Mouse (Mus musculus) G1E (cell line): ENCODE measurements at regions not wholly inside any gene's neighbourhood (a gene's known extent, or its start where the extent isn't known, plus 50 kb on each side); places are given as distances from the start of the nearest gene placed in this dataset.

Experiments used
- ATAC-seq: 2 replicates; pipeline ENCODE4 v1.8.0; 2016; ENCODE audit warnings: mild to moderate bottlenecking; ENCODE audit not compliant: insufficient number of reproducible peaks, poor library complexity, low FRiP score, severe bottlenecking; ENCODE audit errors: extremely low read depth
- DNase-seq: peaks from one replicate; pipeline ENCODE4 v3.0.0; 2012; ENCODE audit warnings: low spot score
- H3K27me3 ChIP-seq: 2 replicates; pipeline ENCODE4 v1.6.1; 2012; ENCODE audit warnings: mild to moderate bottlenecking, low read length, inconsistent platforms; ENCODE audit not compliant: insufficient read depth
- H3K36me3 ChIP-seq: replicated peaks from 2 replicates; pipeline ENCODE3; 2012; ENCODE audit warnings: mild to moderate bottlenecking, inconsistent platforms
- H3K4me1 ChIP-seq: 2 replicates; pipeline ENCODE4 v1.6.1; 2012; ENCODE audit warnings: low read depth, low read length, inconsistent platforms, mixed read lengths; ENCODE audit not compliant: insufficient read depth
- H3K4me3 ChIP-seq: 2 replicates; pipeline ENCODE4 v1.5.1; 2012; ENCODE audit warnings: low read depth, mild to moderate bottlenecking, inconsistent platforms, low read length, moderate library complexity, mixed read lengths
- H3K9me3 ChIP-seq: replicated peaks from 2 replicates; pipeline ENCODE4 v1.6.1; 2012; ENCODE audit warnings: inconsistent platforms
- CTCF ChIP-seq: IDR thresholded peaks from 2 replicates; pipeline ENCODE4 v1.5.1; 2012; ENCODE audit warnings: low read depth, low read length, inconsistent platforms, mixed read lengths
- GATA1 ChIP-seq: IDR thresholded peaks from 2 replicates; pipeline ENCODE4 v1.6.1; 2012; ENCODE audit warnings: borderline replicate concordance, low read length, inconsistent platforms, mixed read lengths
- GATA2 ChIP-seq: IDR thresholded peaks from 2 replicates; pipeline ENCODE4 v1.6.1; 2012; ENCODE audit warnings: low read depth, low read length, inconsistent platforms, borderline replicate concordance
- POLR2AphosphoS5 ChIP-seq: IDR thresholded peaks from 2 replicates; pipeline ENCODE4 v1.6.1; 2012; ENCODE audit warnings: low read depth, low read length, inconsistent platforms; ENCODE audit not compliant: insufficient replicate concordance
- TAL1 ChIP-seq: conservative IDR thresholded peaks from 2 replicates; pipeline ENCODE4 v1.6.1; 2012; ENCODE audit warnings: low read depth, low read length, inconsistent platforms, mixed read lengths

DNA sequence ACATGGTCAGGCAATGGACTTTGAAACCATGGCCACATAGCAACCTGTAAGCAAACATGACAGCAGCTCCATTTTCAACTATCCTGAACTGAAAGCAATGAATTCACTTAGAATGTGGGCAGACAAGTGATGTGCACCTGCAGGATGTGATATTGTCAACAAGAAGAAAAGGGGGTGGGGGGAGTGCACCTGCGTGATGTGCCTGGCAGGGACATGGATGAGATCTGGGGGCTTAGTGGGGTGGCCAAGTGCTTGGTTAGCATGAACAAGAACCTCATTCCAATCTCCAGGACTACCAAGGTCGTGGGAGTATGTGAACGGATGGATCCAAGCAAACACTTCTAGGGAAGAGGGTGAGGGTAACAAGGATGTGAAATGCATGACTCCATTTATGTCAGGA is 453.1 kb upstream of the Hs6st1 start:
- no peaks in the 10 kb centered on the region for H3K4me1 ChIP-seq
- H3K4me3 ChIP-seq: no peak overlapping the region
- no peak for TF ChIP-seq TAL1
- TF ChIP-seq GATA1: no peak
- TF ChIP-seq GATA2: no peak
- TF ChIP-seq POLR2AphosphoS5: no peak
- no peak for TF ChIP-seq CTCF
- H3K9me3 ChIP-seq: no peaks in the 10 kb centered on the region
- H3K27me3 ChIP-seq: peaks cover 17% of the 10 kb centered on the region; the same call in 1 of the 2 replicates
- no peak for DNase-seq
- no peaks in the 10 kb centered on the region for H3K36me3 ChIP-seq
- no peak for ATAC-seq

- H3K36me3 ChIP-seq: no peaks in the 10 kb centered on the region
- H3K4me1 ChIP-seq: no peaks in the 10 kb centered on the region
- ATAC-seq: no peak
- H3K4me3 ChIP-seq: no peak overlapping the region
- no peak for TF ChIP-seq CTCF
- no peak for TF ChIP-seq GATA1
- no peak for TF ChIP-seq TAL1
- H3K27me3 ChIP-seq: peaks cover 14% of the 10 kb centered on the region; the same call in 1 of the 2 replicates
- H3K9me3 ChIP-seq: no peaks in the 10 kb centered on the region
- DNase-seq: no peak
These were observed 448.7 kb upstream of the Hs6st1 start for GRCm38 (mm10) chr1:35619476-35619875.

GRCm38 (mm10) chr1:35642595-35642994 is 425.6 kb upstream of the Hs6st1 start:
- no peaks in the 10 kb centered on the region for H3K4me1 ChIP-seq
- H3K9me3 ChIP-seq: no peaks in the 10 kb centered on the region
- no peak for DNase-seq
- peaks cover 8% of the 10 kb centered on the region; the same call in 1 of the 2 replicates for H3K27me3 ChIP-seq
- TF ChIP-seq GATA2 (no peak), GATA1 (no peak), TAL1 (no peak), CTCF (no peak), POLR2AphosphoS5 (no peak)
- no peak for ATAC-seq
- no peak overlapping the region for H3K4me3 ChIP-seq
- H3K36me3 ChIP-seq: no peaks in the 10 kb centered on the region

DNA sequence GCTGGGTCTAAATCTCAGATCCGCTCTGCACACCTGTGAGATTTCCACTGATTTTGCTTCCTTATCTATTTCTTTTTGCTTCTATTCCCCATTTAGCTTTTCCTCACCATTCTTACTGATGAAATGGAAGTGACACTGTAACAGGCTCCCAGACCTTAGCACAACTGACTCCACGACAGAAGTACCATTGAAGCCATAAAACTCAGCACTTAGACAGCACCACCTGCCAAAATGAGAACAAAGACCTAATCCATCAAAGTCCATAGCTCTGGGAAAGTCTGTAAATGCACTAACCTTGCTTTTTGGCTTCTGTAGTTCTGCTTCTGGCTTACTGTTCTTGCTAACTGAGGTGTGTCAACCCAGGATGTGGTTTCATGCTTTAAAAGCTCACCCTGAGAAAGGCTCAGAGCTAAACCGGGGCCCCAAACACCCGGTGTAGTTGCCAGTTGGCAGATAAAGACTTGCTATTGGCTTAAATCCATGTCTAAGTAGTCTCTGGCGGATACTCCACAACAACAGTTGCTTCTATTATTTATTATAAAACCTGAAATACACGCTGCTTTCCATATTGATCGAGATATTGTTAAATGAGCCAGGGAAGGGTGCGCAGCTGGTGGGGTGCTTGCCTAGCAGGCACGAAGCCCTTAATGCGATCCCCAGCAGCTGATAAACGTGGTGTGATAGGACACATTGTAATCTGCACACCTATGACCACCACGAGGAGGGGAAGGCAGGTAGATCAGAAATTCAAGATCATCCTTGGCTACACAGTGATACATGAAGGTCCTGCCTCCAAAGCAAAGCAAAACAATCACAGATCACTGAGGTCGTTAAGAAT is 414.9 kb upstream of the Hs6st1 start:
- DNase-seq (no peak), ATAC-seq (no peak)
- H3K4me1 ChIP-seq: no peaks in the 10 kb centered on the region
- H3K36me3 ChIP-seq: no peaks in the 10 kb centered on the region
- no peak overlapping the region for H3K4me3 ChIP-seq
- H3K27me3 ChIP-seq: peaks cover 2% of the 10 kb centered on the region; the same call in 1 of the 2 replicates
- TF ChIP-seq POLR2AphosphoS5 (no peak), TAL1 (no peak), GATA1 (no peak), CTCF (no peak), GATA2 (no peak)
- no peaks in the 10 kb centered on the region for H3K9me3 ChIP-seq

- Histone ChIP-seq H3K27me3 (no peaks in the 10 kb centered on the region), H3K4me1 (no peaks in the 10 kb centered on the region), H3K4me3 (no peak overlapping the region), H3K9me3 (no peaks in the 10 kb centered on the region), H3K36me3 (no peaks in the 10 kb centered on the region)
- no peak for DNase-seq
- no peak for ATAC-seq
- no peak for TF ChIP-seq POLR2AphosphoS5
- no peak for TF ChIP-seq GATA2
- no peak for TF ChIP-seq TAL1
- TF ChIP-seq GATA1: no peak
- TF ChIP-seq CTCF: no peak
These were observed 405.2 kb upstream of the Hs6st1 start for GRCm38 (mm10) chr1:35663006-35663405.

DNA sequence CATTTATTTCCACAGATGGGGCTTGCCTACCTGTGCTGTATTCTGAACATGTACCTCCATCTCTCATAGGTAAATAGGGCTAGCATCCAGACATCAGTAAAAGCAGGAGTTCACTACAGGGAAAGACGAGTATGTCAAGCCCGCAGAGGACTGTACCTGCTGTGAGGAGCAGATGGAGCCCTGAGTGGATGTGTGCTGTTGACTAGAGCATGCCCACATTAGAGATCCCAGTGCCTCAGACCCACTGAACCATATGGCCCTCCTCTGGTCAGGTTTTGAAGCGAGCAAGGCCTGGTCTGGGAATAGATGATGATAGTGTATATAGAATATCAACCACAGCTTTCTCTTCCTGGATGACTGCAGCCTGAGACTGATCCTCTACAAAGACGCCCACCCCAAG is 394.7 kb upstream of the Hs6st1 start:
- no peak for TF ChIP-seq POLR2AphosphoS5
- DNase-seq (no peak), ATAC-seq (no peak)
- Histone ChIP-seq H3K27me3 (0 out of 2 replicates have a peak, but pooled peaks cover 3% of the 10 kb centered on the region), H3K9me3 (no peaks in the 10 kb centered on the region), H3K36me3 (no peaks in the 10 kb centered on the region), H3K4me3 (no peak overlapping the region), H3K4me1 (peaks cover 3% of the 10 kb centered on the region; the same call in 1 of the 2 replicates)
